Mouse (Mus musculus) ES-E14 (cell line): ENCODE results near the gene Med13l.

Source experiments
- CHD2 ChIP-seq: IDR thresholded peaks from 2 replicates; pipeline ENCODE4 v1.6.1; 2014; ENCODE audit warnings: mild to moderate bottlenecking, low read depth, low read length, inconsistent platforms
- HCFC1 ChIP-seq: IDR thresholded peaks from 2 replicates; pipeline ENCODE4 v1.6.1; 2012; ENCODE audit warnings: low read length, inconsistent platforms, borderline replicate concordance; ENCODE audit not compliant: insufficient read depth
- MAFK ChIP-seq: IDR thresholded peaks from 2 replicates; pipeline ENCODE4 v1.6.1; 2014; ENCODE audit warnings: mild to moderate bottlenecking, low read depth, low read length, inconsistent platforms; ENCODE audit not compliant: insufficient read depth
- ZNF384 ChIP-seq: IDR thresholded peaks from 2 replicates; pipeline ENCODE4 v1.6.1; 2012; ENCODE audit warnings: low read depth, low read length, inconsistent platforms

DNA sequence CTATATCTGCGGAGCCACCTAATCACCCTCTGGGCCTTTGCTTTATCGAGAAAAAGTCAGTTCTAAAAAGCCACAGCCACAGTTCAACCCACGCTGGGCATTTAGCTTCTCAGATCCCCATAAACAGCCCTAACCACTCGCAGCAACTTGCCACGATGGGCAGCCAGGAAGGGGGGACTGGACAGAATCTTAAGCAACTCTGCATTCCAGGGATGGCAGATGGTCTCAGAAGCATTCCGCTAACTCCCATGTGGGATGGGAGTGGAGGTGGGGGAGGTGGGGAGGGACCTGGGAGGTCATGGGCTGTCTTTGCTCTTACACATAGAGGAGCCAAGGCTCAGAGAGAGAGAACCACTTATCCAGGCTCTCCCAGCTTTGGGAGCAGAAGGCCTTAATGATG is 44.0 kb upstream of the Med13l start:
- TF ChIP-seq CHD2 (no peak), ZNF384 (no peak), MAFK (no peak), HCFC1 (no peak)
